Mouse (Mus musculus) cerebellum, adult 9-11 months (tissue): Measurements from ENCODE around the gene Notch1.

Source experiments
- DNase-seq: peaks from one replicate; pipeline ENCODE4 v3.0.0; 2022

The Notch1 gene

GRCm38 (mm10) chr2:26443876-26444275 lies 72.6 kb downstream of the Notch1 start:
- DNase-seq = no peak

DNA sequence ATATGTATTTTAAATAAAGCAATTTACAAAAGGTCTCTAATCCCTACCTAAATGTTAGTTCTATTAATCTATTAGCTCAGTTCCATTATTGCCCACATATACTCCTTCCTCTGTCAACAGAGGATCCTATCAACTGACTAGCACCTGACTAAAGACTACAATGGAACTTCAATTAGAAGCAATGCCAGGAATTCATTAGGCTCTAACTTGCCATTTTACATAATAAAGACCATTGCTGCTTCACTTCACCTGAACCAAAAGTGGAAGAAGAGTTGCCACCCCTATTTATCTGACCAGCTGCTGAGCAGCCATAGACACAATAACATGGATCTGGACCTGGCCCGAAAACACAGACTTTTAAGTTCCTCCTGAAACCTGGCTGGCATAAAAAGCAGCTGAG lies 73.6 kb downstream of the Notch1 start:
- no peak for DNase-seq

- DNase-seq = no peak
Measured at GRCm38 (mm10) chr2:26441688-26442087, 74.8 kb downstream of the Notch1 start.

DNA sequence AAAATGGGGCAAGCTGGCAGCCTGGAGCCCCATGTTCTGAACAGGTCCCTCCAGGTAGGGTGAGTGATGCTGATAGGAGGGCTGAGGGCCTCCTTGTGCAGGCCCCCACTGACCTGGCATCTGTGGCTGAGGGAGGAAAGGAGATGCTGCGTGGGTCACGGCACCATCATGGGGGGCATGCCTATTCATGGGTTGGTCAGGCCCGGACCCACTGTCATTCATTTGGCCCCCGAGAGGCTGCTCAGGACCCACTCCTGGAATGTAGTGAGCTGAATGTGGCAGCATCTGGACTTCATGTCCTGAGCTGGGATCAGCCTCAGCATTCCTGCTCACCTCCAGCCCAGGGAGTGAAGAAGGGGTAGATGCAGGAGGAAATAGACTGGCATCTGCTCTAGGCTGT lies 75.2 kb downstream of the Notch1 start:
- DNase-seq = no peak

- no peak for DNase-seq
Measured at GRCm38 (mm10) chr2:26439671-26440070, 76.8 kb downstream of the Notch1 start.

DNA sequence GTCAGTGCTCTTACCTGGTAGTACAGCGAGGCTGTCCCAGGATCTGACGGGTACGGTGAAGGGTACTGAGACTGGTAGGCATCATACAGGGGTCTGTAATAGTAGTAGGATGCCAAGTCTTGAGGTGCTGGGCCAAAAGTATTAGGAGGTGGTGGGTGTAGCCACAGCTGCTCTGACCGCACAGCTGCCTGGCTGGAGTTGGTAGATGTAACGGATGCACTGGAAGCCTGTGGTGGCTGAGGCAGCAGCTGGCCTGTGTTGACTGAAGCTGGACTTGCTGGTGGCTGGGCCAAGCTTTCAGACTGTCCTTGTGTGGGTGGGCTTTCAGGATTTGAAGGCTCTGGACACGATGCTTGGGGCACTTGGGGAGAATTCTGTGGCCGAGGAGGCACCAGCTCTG lies 78.1 kb downstream of the Notch1 start:
- DNase-seq = no peak

DNA sequence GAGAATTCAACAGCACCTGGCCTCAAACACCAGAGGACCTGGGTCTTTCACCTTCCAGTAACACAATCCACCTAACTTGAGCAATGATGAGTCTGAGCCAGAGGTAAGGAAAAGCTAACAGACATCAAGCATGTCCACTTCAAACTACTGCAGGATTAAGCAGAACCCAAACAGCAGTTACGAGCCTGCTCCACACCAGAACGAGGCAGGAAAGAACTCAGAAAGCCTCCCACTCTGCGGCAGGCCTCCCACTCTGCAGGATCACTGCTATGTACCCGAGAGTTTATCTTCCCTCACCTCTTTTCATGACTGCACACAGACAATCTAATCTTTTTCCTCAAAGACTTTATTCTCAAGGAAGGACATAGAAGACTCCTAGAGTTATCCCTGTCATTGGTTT lies 79.2 kb downstream of the Notch1 start:
- DNase-seq = no peak

GRCm38 (mm10) chr2:26434791-26435572 lies 81.5 kb downstream of the Notch1 start:
- no peak for DNase-seq

DNA sequence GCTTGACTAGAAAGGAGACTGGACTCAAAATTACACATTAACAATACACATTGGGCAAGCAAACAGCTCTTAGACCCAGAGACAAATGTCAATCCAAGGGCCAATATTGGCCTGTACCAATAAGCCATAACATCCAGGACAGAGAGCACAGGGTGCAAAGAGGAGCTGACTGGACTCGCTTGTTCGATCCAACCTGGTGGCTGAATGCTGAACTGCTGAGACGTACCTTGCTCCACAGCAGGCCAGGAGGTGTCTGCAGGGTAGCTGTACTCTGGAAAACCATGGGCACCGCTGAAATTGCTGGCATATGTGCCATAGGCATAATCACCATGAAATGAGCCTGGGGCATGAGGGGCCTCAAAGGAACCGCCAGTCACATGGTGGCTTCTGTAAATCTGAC lies 86.6 kb downstream of the Notch1 start:
- no peak for DNase-seq

GRCm38 (mm10) chr2:26424541-26424940 lies 91.9 kb downstream of the Notch1 start:
- no peak for DNase-seq

- DNase-seq = no peak
Measured at GRCm38 (mm10) chr2:26423086-26423485, 93.4 kb downstream of the Notch1 start.

DNA sequence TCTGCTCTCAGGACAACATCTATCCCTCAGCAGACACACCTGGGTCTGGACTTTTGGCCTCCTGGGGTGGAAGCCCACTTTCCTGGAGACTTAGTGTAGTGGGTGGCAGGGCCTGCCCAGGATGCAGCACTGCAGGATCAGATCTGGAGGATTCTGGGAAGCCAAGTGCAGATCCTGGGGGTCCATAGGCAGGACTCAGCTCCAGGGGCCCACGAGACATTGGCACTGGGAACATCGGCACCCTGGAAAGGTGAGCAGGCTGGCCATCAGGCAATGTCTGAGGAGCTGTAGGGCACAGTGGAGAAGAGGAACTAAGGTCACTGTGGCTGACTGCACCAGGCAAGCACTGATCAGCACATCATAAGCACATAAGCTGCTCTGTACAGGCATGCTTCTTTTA lies 94.5 kb downstream of the Notch1 start:
- DNase-seq = no peak

DNA sequence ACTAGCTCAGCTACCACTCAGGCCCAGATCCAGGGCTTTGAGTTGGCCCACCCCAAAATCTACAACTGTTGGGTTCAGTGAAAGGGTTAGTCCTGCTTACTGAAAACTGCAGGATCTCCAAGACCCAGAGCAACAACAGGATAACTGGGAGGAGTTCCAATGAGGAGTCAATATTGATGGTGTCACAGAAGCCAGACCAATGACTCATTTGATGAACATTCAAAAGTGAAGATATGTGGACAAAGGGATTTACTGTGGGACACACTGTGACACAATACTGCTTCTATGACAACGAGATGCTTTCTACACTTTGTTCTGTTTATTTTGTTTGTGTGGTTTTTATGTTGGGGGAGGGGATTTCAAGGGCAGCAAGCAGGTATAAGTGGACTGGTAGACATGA lies 98.3 kb downstream of the Notch1 start:
- DNase-seq = no peak

DNA sequence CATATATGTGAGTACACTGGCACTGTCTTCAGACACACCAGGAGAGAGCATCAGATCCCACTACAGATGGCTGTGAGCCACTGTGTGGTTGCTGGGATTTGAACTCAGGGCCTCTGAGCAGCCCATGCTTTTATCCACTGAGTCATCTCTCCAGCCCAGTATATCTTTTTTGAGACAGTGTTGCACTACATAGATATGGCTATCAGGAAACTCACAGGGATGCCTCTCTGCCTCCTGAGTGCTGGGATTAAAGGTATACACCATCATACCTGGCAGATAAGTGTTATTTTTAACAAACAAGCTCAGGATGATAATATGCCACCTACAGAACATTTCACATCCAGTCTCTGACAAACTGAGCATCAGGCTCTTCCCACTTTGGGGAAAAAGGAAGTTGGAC lies 99.4 kb downstream of the Notch1 start:
- no peak for DNase-seq

DNA sequence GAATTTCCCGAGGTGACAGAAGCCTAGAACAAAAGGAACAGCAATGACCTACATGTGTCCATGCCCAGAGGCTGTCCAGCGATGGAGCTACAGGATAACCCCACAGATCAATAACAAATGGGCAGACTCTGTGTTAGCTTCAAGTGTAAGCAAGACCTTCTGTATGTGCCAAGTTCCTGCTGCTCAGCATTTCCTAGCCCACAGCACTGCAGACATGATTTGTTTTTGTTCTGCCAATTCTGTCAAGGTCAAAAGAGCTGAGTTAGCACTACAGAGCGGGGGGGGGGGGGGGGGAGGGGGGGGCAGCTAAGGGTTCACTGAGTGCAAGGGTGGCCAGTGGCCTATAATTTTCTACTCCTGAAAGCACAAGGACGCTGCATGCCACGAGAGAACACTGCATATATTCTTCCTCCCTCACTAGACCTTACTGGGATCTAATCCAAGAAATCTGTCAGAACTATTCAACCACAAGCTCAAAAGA lies 105.5 kb downstream of the Notch1 start:
- DNase-seq = peak; percentile 56

DNA sequence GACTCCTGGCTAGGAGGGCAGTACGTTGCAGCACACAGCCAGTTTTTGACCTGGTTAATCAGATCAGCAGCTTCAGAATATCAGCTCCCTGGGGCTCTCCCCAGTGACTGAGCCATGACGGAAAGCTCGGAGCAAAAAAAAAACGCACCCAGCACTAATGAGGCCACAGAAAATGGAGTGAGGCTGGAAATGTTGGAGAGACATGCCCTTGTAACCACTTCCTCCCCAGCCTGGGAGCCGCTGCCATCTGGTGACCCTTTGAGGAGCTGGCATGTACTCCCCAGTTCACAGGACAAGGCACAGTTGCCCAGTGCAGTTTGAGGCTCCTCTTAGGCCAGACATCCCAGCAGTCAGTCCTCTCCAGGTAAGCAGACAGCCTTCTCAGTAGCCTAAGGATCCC lies 106.4 kb downstream of the Notch1 start:
- peak; percentile 74 for DNase-seq

DNA sequence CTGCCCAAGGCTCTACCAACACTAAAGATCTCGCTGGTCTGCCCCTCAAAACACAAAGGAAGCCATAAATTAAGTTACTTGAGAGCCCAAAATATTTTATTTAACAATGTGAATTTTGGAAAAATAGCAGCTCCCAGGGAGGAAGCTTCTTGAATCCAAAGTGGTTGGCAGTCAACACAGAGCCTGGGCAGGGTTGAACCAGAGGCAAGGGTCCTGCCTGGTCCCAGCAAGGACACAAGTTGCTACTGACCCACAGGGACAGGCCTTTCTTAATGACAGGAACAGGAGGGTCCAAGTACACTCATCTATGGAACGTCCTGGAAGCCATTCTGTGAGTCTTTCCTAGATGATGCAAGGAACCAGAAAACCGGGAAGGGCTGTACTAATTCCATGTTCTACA lies 107.1 kb downstream of the Notch1 start:
- DNase-seq = no peak

DNA sequence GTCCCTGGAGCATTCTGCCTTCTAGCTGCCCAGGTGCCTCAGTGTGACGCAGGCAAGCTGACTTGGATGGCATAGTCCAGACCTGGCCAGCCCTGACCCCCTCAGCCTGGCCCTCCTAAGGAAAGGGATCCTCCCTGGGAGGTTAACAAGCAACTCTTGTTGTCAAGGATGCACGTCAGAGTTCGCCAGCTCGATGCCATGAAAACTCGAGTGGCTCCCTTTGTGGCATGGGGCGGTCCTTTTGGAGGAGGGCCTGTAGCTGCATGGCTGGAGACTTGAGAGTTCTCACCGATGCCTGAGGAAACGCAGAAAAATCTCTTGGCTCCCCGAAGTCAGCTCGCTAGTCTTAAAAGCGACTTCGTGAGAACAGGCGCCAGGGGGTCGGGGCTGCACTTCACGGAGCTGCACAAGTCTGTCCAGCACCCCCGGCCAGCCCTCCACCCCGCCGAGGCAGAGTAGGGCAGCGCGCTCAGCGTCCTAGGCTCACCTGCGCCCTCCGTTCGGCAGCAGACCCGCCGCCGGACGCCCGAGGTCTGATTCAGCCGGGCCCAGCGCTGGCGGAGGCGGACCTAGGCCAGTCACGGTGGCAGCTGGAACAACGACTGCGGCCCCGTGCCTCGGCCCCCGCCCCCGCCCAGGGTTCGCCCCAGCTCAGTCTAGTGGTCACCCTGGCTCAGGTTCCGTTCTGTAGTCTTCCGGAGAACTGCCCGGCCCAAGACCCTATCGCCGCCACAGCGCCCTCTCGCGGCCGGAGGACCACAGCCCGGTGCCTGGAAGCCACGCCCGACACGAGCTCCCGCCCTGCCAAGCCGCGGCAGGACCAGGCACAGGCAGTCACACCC lies 107.7 kb downstream of the Notch1 start, which contains the start of gene Inpp5e:
Gene Inpp5e (minus strand): TSS at position 689 of the 842 bp plus-strand sequence.
- peak; percentile 96 for DNase-seq
